Mouse (Mus musculus) ES-E14 (cell line): ENCODE results near the gene Arf5. TPM values are rescaled to one million over a fixed set of nuclear protein-coding genes. Genes with fewer than 3 reads are reported as not detected.

Experiments
- DNase-seq: peaks from one replicate; pipeline ENCODE4 v3.0.0-alpha.2; 2013; ENCODE audit warnings: low read depth, low spot score
- H3K27ac ChIP-seq: 2 replicates; pipeline ENCODE4 v1.5.1; 2012; ENCODE audit warnings: low read depth, mild to moderate bottlenecking, low read length, moderate library complexity, mixed read lengths; ENCODE audit not compliant: poor library complexity, insufficient read depth, severe bottlenecking
- H3K36me3 ChIP-seq: 2 replicates; pipeline ENCODE4 v1.6.1; 2012; ENCODE audit warnings: mild to moderate bottlenecking, low read length, moderate library complexity, mixed read lengths; ENCODE audit not compliant: control insufficient read depth, poor library complexity, insufficient read depth, severe bottlenecking
- H3K4me1 ChIP-seq, 2 experiments: fragments of 150-350 bp in 1 of 2; sonication (generic) in 1 of 2; 2 replicates each; pipeline ENCODE4 v1.6.1; 2012; ENCODE audit warnings: low read length in 2 of 2, mild to moderate bottlenecking in 1 of 2, mixed read lengths in 1 of 2; ENCODE audit not compliant: control insufficient read depth in 2 of 2, insufficient read depth in 2 of 2, poor library complexity in 1 of 2
- H3K4me3 ChIP-seq, 2 experiments: fragments of 150-350 bp in 1 of 2; sonication (generic) in 1 of 2; 2 replicates each; pipeline ENCODE4 v1.5.1; 2012; ENCODE audit warnings: low read length in 2 of 2, low read depth in 1 of 2, mild to moderate bottlenecking in 1 of 2, mixed read lengths in 1 of 2; ENCODE audit not compliant: insufficient read depth in 1 of 2, poor library complexity in 1 of 2, severe bottlenecking in 1 of 2
- H3K9ac ChIP-seq: 2 replicates; pipeline ENCODE4 v1.6.1; 2012; ENCODE audit warnings: low read depth, mild to moderate bottlenecking, low read length, mixed read lengths; ENCODE audit not compliant: poor library complexity, insufficient read depth, severe bottlenecking
- H3K9me3 ChIP-seq: fragments of 150-350 bp; sonication (generic); 2 replicates; pipeline ENCODE4 v1.6.1; 2012; ENCODE audit warnings: low read depth, mild to moderate bottlenecking, low read length; ENCODE audit not compliant: control insufficient read depth, insufficient read depth
- CHD2 ChIP-seq: IDR thresholded peaks from 2 replicates; pipeline ENCODE4 v1.6.1; 2014; ENCODE audit warnings: mild to moderate bottlenecking, low read depth, low read length, inconsistent platforms
- HCFC1 ChIP-seq: IDR thresholded peaks from 2 replicates; pipeline ENCODE4 v1.6.1; 2012; ENCODE audit warnings: low read length, inconsistent platforms, borderline replicate concordance; ENCODE audit not compliant: insufficient read depth
- MAFK ChIP-seq: IDR thresholded peaks from 2 replicates; pipeline ENCODE4 v1.6.1; 2014; ENCODE audit warnings: mild to moderate bottlenecking, low read depth, low read length, inconsistent platforms; ENCODE audit not compliant: insufficient read depth
- ZC3H11A ChIP-seq: IDR thresholded peaks from 2 replicates; pipeline ENCODE4 v1.6.1; 2012; ENCODE audit warnings: low read depth, mild to moderate bottlenecking, inconsistent platforms, low read length, borderline replicate concordance
- ZNF384 ChIP-seq: IDR thresholded peaks from 2 replicates; pipeline ENCODE4 v1.6.1; 2012; ENCODE audit warnings: low read depth, low read length, inconsistent platforms
- in situ Hi-C, 2 experiments: fragments of 600-800 bp; cut with MboI; formaldehyde crosslinking; loops; one replicate each; pipeline ENCODE4 v1.15.1; 2025; ENCODE audit warnings: low sequenced_read_pairs in 2 of 2, inconsistent platforms in 1 of 2; ENCODE audit not compliant: unreplicated experiment in 2 of 2
- total RNA-seq: library from RNA; depleted of rRNA; stranded (reverse); fragments of 300-350 nt; gene quantifications from 2 replicates; pipeline ENCODE4 v1.2.3, GENCODE M21; 2012

Gene Arf5
- total RNA-seq, 1 experiment: 70.1 TPM

GRCm38 (mm10) chr6:28429870-28430269 lies 6.5 kb downstream of the Arf5 start:
- Histone ChIP-seq H3K4me3 (no peak overlapping the region), H3K4me1 (no peaks in the 10 kb centered on the region), H3K27ac (no peak overlapping the region), H3K9ac (no peak overlapping the region), H3K9me3 (no peaks in the 10 kb centered on the region), H3K36me3 (peaks cover 7% of the 10 kb centered on the region; the same call in 1 of the 2 replicates)
- no peak for DNase-seq
- no peak for TF ChIP-seq HCFC1
- TF ChIP-seq CHD2: no peak
- TF ChIP-seq MAFK: no peak
- no peak for TF ChIP-seq ZNF384
- no peak for TF ChIP-seq ZC3H11A
- in situ Hi-C loops: no loop called here

- Histone ChIP-seq H3K4me3 (no peak overlapping the region), H3K9ac (no peak overlapping the region), H3K36me3 (peaks cover 2% of the 10 kb centered on the region; the same call in 1 of the 2 replicates), H3K27ac (no peak overlapping the region), H3K4me1 (no peaks in the 10 kb centered on the region), H3K9me3 (no peaks in the 10 kb centered on the region)
- DNase-seq: no peak
- TF ChIP-seq CHD2 (no peak), ZNF384 (no peak), HCFC1 (no peak), ZC3H11A (no peak), MAFK (peak; percentile 66; the same call in 1 of the 2 replicates)
- in situ Hi-C loops: no loop called here
Measured at GRCm38 (mm10) chr6:28430795-28431537, 7.6 kb downstream of the Arf5 start.

GRCm38 (mm10) chr6:28431538-28431855 lies 8.1 kb downstream of the Arf5 start:
- Histone ChIP-seq H3K4me3 (no peak overlapping the region), H3K9me3 (no peaks in the 10 kb centered on the region), H3K4me1 (no peaks in the 10 kb centered on the region), H3K36me3 (no peaks in the 10 kb centered on the region), H3K27ac (no peak overlapping the region), H3K9ac (no peak overlapping the region)
- DNase-seq: no peak
- TF ChIP-seq ZNF384 (no peak), ZC3H11A (no peak), CHD2 (no peak), MAFK (no peak), HCFC1 (no peak)
- in situ Hi-C loops: no loop called here

- H3K36me3 ChIP-seq: no peaks in the 10 kb centered on the region
- in situ Hi-C loops: no loop called here
- no peaks in the 10 kb centered on the region for H3K4me1 ChIP-seq
- DNase-seq: no peak
- TF ChIP-seq CHD2: no peak
- no peak for TF ChIP-seq HCFC1
- TF ChIP-seq ZC3H11A: no peak
- no peak for TF ChIP-seq MAFK
- H3K9me3 ChIP-seq: no peaks in the 10 kb centered on the region
- H3K4me3 ChIP-seq: no peak overlapping the region
- H3K9ac ChIP-seq: no peak overlapping the region
- H3K27ac ChIP-seq: no peak overlapping the region
Measured at GRCm38 (mm10) chr6:28447937-28448336, 24.6 kb downstream of the Arf5 start.

GRCm38 (mm10) chr6:28449253-28449652 lies 25.9 kb downstream of the Arf5 start, which contains the start of gene Pax4:
Gene Pax4, minus strand, starts transcription at chr6:28449353.
- Histone ChIP-seq H3K4me1 (no peaks in the 10 kb centered on the region), H3K9ac (no peak within 1 kb of the TSS), H3K9me3 (no peaks in the 10 kb centered on the region), H3K27ac (no peak within 1 kb of the TSS), H3K4me3 (no peak within 1 kb of the TSS), H3K36me3 (no peaks in the 10 kb centered on the region)
- no peak for DNase-seq
- TF ChIP-seq CHD2 (no peak), ZC3H11A (no peak), ZNF384 (no peak), HCFC1 (no peak), MAFK (no peak)
- in situ Hi-C loops: no loop called here
